Mouse (Mus musculus) intestine, embryonic 15.5 days (tissue): ENCODE results near the gene Zfp991. TPM values are rescaled to one million over a fixed set of nuclear protein-coding genes. Genes with fewer than 3 reads are reported as not detected.
"Not testable (repeated sequence)": the region's sequence is repeated elsewhere in the genome, so short reads cannot be mapped to it uniquely, and the experiment has no call there.

ENCODE experiments used
- ATAC-seq: fragments of 200-750 bp; cut with Nextera tagmentation; 2 replicates; pipeline ENCODE4 v1.8.0; 2017; ENCODE audit warnings: moderate TSS enrichment, moderate library complexity
- H3K27ac ChIP-seq: fragments of 300-500 bp; sonication (generic); 2 replicates; pipeline ENCODE4 v1.5.1; 2015; ENCODE audit warnings: mild to moderate bottlenecking, inconsistent platforms
- H3K27me3 ChIP-seq: fragments of 300-500 bp; sonication (generic); replicated peaks from 2 replicates; pipeline ENCODE4 v1.6.1; 2015; ENCODE audit warnings: inconsistent platforms
- H3K36me3 ChIP-seq: fragments of 300-500 bp; sonication (generic); 2 replicates; pipeline ENCODE4 v1.6.1; 2015; ENCODE audit warnings: inconsistent platforms
- H3K4me1 ChIP-seq: fragments of 300-500 bp; sonication (generic); replicated peaks from 2 replicates; pipeline ENCODE4 v1.6.1; 2015; ENCODE audit warnings: inconsistent platforms
- H3K4me2 ChIP-seq: fragments of 300-500 bp; sonication (generic); replicated peaks from 2 replicates; pipeline ENCODE4 v1.6.1; 2015; ENCODE audit warnings: mild to moderate bottlenecking, inconsistent platforms
- H3K4me3 ChIP-seq: fragments of 300-500 bp; sonication (generic); replicated peaks from 2 replicates; pipeline ENCODE4 v1.5.1; 2015; ENCODE audit warnings: inconsistent platforms
- H3K9ac ChIP-seq: fragments of 300-500 bp; sonication (generic); 2 replicates; pipeline ENCODE4 v1.6.1; 2015; ENCODE audit warnings: inconsistent platforms
- H3K9me3 ChIP-seq: fragments of 300-500 bp; sonication (generic); 2 replicates; pipeline ENCODE4 v1.6.1; 2016; ENCODE audit warnings: inconsistent platforms
- WGBS: fragments of 180-500 bp; shearing (Covaris S2); methylation state at CpG from one replicate; pipeline ENCODE4 v1.1.7; 2015; 5-methylcytosine and 5-hydroxymethylcytosine counted together
- polyA plus RNA-seq: library from polyadenylated mRNA; unstranded; fragments of >200 nt; fragmentation: Nextera tagmentation; extraction: Ambion mirVana; gene quantifications from 2 replicates; pipeline ENCODE4 v1.2.1, GENCODE M21; 2015

Gene Zfp991
- polyA plus RNA-seq, 1 experiment from 2014 or later, result 8.9 TPM

DNA sequence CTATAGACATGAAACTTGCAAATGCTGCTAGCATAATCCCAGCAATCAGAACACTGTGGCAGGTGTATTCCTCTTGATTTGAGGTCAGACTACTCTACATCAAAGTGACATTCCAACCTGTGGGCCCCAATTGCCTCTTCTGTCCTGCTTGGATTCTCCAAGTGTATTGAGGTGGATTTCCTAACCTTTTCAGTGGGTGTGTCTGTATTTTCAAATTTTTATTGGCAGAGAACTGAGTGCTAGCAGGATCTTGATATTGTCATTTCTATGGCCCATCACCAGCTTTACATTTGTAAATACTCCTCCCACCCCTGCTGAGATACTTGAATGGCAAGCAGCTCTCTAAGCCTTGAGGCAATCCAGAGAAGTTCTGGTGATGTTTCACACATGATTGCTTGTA is 3.7 kb upstream of the Zfp991 start:
- H3K27me3 ChIP-seq, H3K27ac ChIP-seq, H3K4me2 ChIP-seq, H3K9me3 ChIP-seq, ATAC-seq, H3K36me3 ChIP-seq, H3K4me3 ChIP-seq, H3K9ac ChIP-seq, H3K4me1 ChIP-seq: not testable (repeated sequence)

- H3K27ac ChIP-seq, H3K36me3 ChIP-seq, H3K9ac ChIP-seq, H3K4me3 ChIP-seq, H3K4me2 ChIP-seq, H3K9me3 ChIP-seq, ATAC-seq, H3K4me1 ChIP-seq, H3K27me3 ChIP-seq: not testable (repeated sequence)
- WGBS, result 53% methylated on average over 2 of the region's 2 CpGs
These were observed 1.8 kb downstream of the Zfp991 start for GRCm38 (mm10) chr4:147133596-147133995.

GRCm38 (mm10) chr4:147141757-147142156 is 9.9 kb downstream of the Zfp991 start:
- 0 out of 2 replicates have a peak, but pooled peaks have one; percentile 34 for ATAC-seq
- not testable (repeated sequence) for H3K4me1 ChIP-seq
- WGBS, result 81% methylated on average over 4 of the region's 4 CpGs

DNA sequence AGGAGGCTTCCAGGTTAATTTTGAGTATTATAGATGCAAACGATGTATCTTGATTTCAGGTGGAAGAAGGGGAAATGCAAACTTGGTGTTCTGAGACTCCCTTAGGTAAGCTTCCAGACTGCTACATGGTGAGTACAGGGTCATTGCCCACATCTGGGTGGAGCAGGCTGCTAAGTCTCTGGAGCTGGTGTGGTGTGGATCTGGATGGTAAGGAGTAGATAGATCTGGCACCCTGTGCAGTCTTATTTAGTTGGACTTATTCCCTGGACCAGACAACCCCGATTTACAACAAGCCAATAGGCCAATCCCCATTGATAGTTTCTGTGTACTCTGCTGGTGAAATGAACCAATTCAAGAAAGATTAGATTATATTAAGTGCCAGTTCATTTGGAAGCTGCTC is 33.4 kb downstream of the Zfp991 start:
- H3K4me3 ChIP-seq, H3K4me2 ChIP-seq, ATAC-seq, H3K27me3 ChIP-seq, H3K27ac ChIP-seq, H3K9ac ChIP-seq, H3K4me1 ChIP-seq, H3K36me3 ChIP-seq, H3K9me3 ChIP-seq: not testable (repeated sequence)
- WGBS, result 94% methylated on average over 2 of the region's 2 CpGs

More at GRCm38 (mm10) chr4:147141757-147142156, 9.9 kb downstream of the Zfp991 start:
- H3K4me3 ChIP-seq, H3K9ac ChIP-seq, H3K36me3 ChIP-seq, H3K4me2 ChIP-seq, H3K27me3 ChIP-seq, H3K9me3 ChIP-seq, H3K27ac ChIP-seq: not testable (repeated sequence)

DNA sequence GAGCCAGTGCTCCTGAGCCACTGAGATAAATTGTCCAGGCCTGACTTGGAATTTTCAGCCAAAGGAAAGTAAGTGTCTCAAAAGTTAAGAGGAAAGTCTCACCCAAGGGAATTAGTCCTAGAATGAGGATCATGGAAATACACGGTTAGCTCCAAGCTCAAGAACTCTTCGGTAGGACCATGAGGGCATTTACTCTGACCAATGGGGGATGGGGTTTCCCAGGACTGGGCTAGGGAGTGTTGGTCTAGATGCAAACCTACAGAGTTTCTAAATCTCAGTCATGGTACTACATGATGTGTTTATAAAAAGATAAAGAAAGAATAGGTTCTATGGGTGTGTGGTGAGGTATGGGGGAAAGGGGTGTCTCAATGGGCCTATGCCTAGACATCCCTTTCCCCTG is 38.7 kb downstream of the Zfp991 start:
- not testable (repeated sequence) for H3K9me3 ChIP-seq, H3K27me3 ChIP-seq, H3K9ac ChIP-seq, H3K4me1 ChIP-seq, H3K36me3 ChIP-seq, H3K4me3 ChIP-seq, H3K4me2 ChIP-seq, H3K27ac ChIP-seq
- 98% methylated on average over 2 of the region's 2 CpGs for WGBS
- 0 out of 2 replicates have a peak, but pooled peaks have one; percentile 15 for ATAC-seq

- not testable (repeated sequence) for H3K9me3 ChIP-seq, H3K36me3 ChIP-seq, H3K4me3 ChIP-seq, H3K27ac ChIP-seq, H3K9ac ChIP-seq, H3K27me3 ChIP-seq, H3K4me2 ChIP-seq, H3K4me1 ChIP-seq
- 63% methylated on average over 1 of the region's 4 CpGs for WGBS
- ATAC-seq, result 0 out of 2 replicates have a peak, but pooled peaks have one; percentile 15
These were observed 39.7 kb downstream of the Zfp991 start for GRCm38 (mm10) chr4:147171557-147171956.

- ATAC-seq, result peak; percentile 55
- WGBS, result 88% methylated on average over 10 of the region's 12 CpGs
- not testable (repeated sequence) for H3K4me2 ChIP-seq, H3K4me1 ChIP-seq, H3K9me3 ChIP-seq, H3K27me3 ChIP-seq, H3K36me3 ChIP-seq, H3K27ac ChIP-seq, H3K4me3 ChIP-seq, H3K9ac ChIP-seq
These were observed 44.5 kb downstream of the Zfp991 start for GRCm38 (mm10) chr4:147176279-147176880.

DNA sequence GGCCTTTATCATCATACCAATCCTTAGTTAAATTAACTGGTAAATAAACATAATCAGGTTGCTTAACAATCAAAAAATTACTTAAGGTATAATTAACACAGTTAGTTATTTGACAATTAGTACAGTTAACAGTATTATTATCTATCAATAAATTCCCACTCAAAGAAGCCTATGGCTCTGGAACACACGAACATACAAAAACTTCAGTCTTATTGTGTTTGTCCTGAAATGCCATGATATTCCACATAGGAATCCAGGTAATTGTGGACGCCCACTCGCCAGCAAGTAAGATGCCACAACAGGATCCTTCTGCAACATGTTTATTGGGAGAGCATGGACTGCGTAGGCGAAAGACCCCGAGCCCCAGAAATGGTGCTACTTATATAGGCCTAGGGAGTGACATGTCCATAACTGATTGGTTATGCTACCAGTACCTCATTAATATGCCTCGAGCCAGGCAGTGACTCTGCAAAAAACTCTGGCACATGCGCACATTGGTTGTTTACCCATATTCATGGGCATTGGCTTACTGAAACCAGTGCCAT is 49.4 kb downstream of the Zfp991 start:
- H3K9ac ChIP-seq, H3K36me3 ChIP-seq, H3K4me1 ChIP-seq, H3K27me3 ChIP-seq, H3K27ac ChIP-seq, H3K9me3 ChIP-seq, H3K4me3 ChIP-seq, H3K4me2 ChIP-seq, ATAC-seq: not testable (repeated sequence)
- 96% methylated on average over 8 of the region's 8 CpGs for WGBS

DNA sequence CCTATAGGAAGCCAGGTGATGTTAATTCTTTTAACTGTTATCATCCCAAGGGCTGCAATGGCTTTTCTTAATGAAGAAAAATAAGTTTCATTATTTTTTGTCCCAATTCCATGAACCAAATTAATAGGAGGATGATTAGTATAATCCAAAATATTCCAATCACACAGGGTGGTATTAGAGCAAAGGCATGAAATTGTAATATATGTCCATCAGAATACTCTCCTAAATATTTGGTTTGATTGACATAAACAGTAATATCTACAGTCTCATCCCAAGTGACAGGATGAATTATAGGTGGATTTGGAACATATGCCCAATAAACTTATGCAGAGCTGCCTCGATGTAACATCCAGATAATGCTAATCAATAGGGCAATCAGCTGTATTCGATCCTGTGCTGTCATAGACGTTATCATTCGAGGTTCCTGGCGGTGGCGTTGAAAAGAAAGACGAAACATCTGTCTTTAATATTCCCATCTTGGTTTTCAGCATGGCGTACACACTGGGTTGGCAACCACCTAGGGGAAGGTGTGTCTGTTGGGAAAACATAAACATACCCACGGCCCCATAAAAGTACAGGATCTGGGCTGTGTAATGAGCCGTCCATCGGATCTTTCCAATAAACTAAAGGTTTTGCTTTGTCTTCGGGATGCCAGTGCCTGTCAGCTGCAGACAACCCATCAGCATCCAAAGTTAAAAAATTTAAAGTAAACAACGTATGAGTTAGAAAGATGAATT is 50.3 kb downstream of the Zfp991 start:
- H3K36me3 ChIP-seq, H3K9ac ChIP-seq, H3K4me3 ChIP-seq, H3K27me3 ChIP-seq, H3K9me3 ChIP-seq, H3K4me1 ChIP-seq, H3K4me2 ChIP-seq, H3K27ac ChIP-seq: not testable (repeated sequence)
- ATAC-seq, result peak; percentile 61; the same call in 1 of the 2 replicates
- WGBS, result no CpG with 5 or more reads among the region's 13 CpGs

- H3K36me3 ChIP-seq, H3K27me3 ChIP-seq, H3K4me1 ChIP-seq, H3K9ac ChIP-seq, H3K27ac ChIP-seq, H3K4me3 ChIP-seq, H3K9me3 ChIP-seq, H3K4me2 ChIP-seq: not testable (repeated sequence)
- peak; percentile 51; the same call in 1 of the 2 replicates for ATAC-seq
- WGBS, result 82% methylated on average over 1 of the region's 1 CpGs
These were observed 55.0 kb downstream of the Zfp991 start for GRCm38 (mm10) chr4:147186824-147187223.

GRCm38 (mm10) chr4:147187283-147187965 is 55.6 kb downstream of the Zfp991 start:
- H3K4me2 ChIP-seq, H3K9me3 ChIP-seq, H3K9ac ChIP-seq, H3K27ac ChIP-seq, H3K27me3 ChIP-seq, H3K36me3 ChIP-seq, H3K4me3 ChIP-seq, H3K4me1 ChIP-seq: not testable (repeated sequence)
- ATAC-seq, result peak; percentile 77
- 61% methylated on average over 70 of the region's 71 CpGs for WGBS

- not testable (repeated sequence) for H3K4me1 ChIP-seq, H3K27me3 ChIP-seq, H3K9ac ChIP-seq, H3K36me3 ChIP-seq, H3K27ac ChIP-seq, ATAC-seq, H3K4me2 ChIP-seq, H3K9me3 ChIP-seq, H3K4me3 ChIP-seq
- WGBS, result 90% methylated on average over 7 of the region's 9 CpGs
These were observed 63.3 kb downstream of the Zfp991 start for GRCm38 (mm10) chr4:147195186-147195585.
